Mouse (Mus musculus) ZHBTc4 (cell line): Measurements from ENCODE around the gene Prss32.
"Not testable (repeated sequence)": the region's sequence is repeated elsewhere in the genome, so short reads cannot be mapped to it uniquely, and the experiment has no call there.

ENCODE experiments used
- DNase-seq: peaks from one replicate; pipeline ENCODE4 v3.0.0-alpha.2; 2011; ENCODE audit warnings: low read depth, low spot score

Gene Prss32

GRCm38 (mm10) chr17:23841145-23841544 is 2.5 kb upstream of the Prss32 start:
- peak; percentile 82 for DNase-seq

- peak; percentile 85 for DNase-seq
Measured at GRCm38 (mm10) chr17:23843141-23843811, 379 bp upstream of the Prss32 start.

GRCm38 (mm10) chr17:23850028-23850427 is 6.4 kb downstream of the Prss32 start:
- DNase-seq: no peak

- DNase-seq: peak; percentile 87
Measured at GRCm38 (mm10) chr17:23850853-23851749, 7.4 kb downstream of the Prss32 start.

- peak; percentile 59 for DNase-seq
Measured at GRCm38 (mm10) chr17:23853292-23853691, 9.6 kb downstream of the Prss32 start.

- DNase-seq: no peak
Measured at GRCm38 (mm10) chr17:23854229-23854765, 10.6 kb downstream of the Prss32 start.

GRCm38 (mm10) chr17:23857193-23857592 is 13.5 kb downstream of the Prss32 start:
- DNase-seq: no peak

- DNase-seq: no peak
Measured at GRCm38 (mm10) chr17:23857913-23858312, 14.3 kb downstream of the Prss32 start.

GRCm38 (mm10) chr17:23862926-23863325 is 19.3 kb downstream of the Prss32 start:
- DNase-seq: no peak

GRCm38 (mm10) chr17:23867756-23868155 is 24.1 kb downstream of the Prss32 start, which contains the start of gene Prss21:
TSS of gene Prss21 (plus strand) at chr17:23868056.
- no peak for DNase-seq

GRCm38 (mm10) chr17:23868513-23868912 is 24.9 kb downstream of the Prss32 start:
- no peak for DNase-seq

GRCm38 (mm10) chr17:23873884-23874856 is 30.5 kb downstream of the Prss32 start:
- peak; percentile 43 for DNase-seq

GRCm38 (mm10) chr17:23876741-23877140 is 33.1 kb downstream of the Prss32 start:
- no peak for DNase-seq

GRCm38 (mm10) chr17:23877166-23877565 is 33.5 kb downstream of the Prss32 start:
- DNase-seq: no peak

GRCm38 (mm10) chr17:23880576-23880975 is 36.9 kb downstream of the Prss32 start, which contains the start of the genes Dcpp1 and Dcpp2:
TSS of gene Dcpp1 (plus strand) at chr17:23880876.
TSS of gene Dcpp2 (plus strand) at chr17:23880880.
- not testable (repeated sequence) for DNase-seq
